Mouse (Mus musculus) right cerebral cortex, postnatal 10 days (tissue): ENCODE measurements around the gene Aldh1a1.

ENCODE experiments used
- DNase-seq, 2 experiments: peaks; one replicate each; pipeline ENCODE4 v3.0.0; 2021; ENCODE audit warnings: low spot score in 2 of 2

The Aldh1a1 gene

GRCm38 (mm10) chr19:20653082-20653676 lies 160.7 kb downstream of the Aldh1a1 start:
- DNase-seq: no peak

DNA sequence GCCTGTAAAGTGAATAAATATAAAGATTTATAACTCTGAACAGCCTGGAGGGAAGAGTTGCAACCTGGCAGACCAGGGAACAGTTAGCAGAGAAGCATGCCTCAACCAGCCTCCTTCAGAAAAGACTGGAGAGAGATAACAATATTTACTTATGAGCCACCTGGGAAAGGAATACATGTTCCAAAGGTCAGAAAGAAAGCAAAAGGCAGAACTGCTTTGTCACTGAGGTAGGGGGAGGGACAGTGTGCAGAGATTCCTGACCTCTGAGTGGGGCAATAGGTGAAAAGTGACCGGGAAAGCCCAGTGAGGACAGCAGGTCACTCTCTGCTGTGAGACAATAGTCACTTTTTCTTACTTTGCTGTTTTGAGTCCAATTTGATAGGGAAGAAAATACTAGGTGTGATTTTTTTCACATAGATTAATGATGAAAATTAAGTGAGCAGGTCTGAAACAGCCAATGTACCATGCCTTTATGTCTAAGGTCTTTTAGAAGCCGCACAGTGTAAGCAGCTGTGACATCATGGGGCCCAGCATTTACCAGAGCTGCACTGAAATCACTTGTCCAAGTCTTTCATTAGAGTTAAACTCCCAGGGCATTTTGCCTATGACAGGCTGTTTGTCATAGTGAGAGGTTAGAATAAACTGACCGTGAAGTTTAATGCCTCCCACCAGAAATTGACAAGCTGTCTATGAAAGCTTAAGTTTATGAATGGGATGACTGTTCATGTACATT lies 161.8 kb downstream of the Aldh1a1 start:
- DNase-seq: no peak

GRCm38 (mm10) chr19:20677697-20678355 lies 185.3 kb downstream of the Aldh1a1 start:
- no peak for DNase-seq
